Mouse (Mus musculus) thymus, postnatal 25 days (tissue): Measurements from ENCODE around the gene Olfr713.

ENCODE experiments used
- DNase-seq: peaks from one replicate; pipeline ENCODE4 v3.0.0; 2022

Gene Olfr713

GRCm38 (mm10) chr7:107030874-107031273, at the start of gene Olfr713:
Gene Olfr713, plus strand, starts transcription at chr7:107031174.
- DNase-seq: no peak

- no peak for DNase-seq
These were observed 45.7 kb upstream of the Olfr713 start for GRCm38 (mm10) chr7:106985236-106985635.

- no peak for DNase-seq
These were observed 30.2 kb upstream of the Olfr713 start for GRCm38 (mm10) chr7:107000798-107001197.

- no peak for DNase-seq
These were observed 26.8 kb upstream of the Olfr713 start for GRCm38 (mm10) chr7:107004169-107004568.

GRCm38 (mm10) chr7:107005972-107006371, 25.0 kb upstream of the Olfr713 start, which contains the start of gene Olfr2:
Gene Olfr2, minus strand, starts transcription at chr7:107006072.
- DNase-seq: no peak

GRCm38 (mm10) chr7:107039934-107040563, 9.1 kb downstream of the Olfr713 start:
- DNase-seq: no peak

GRCm38 (mm10) chr7:107043136-107043535, 12.2 kb downstream of the Olfr713 start:
- no peak for DNase-seq

- DNase-seq: no peak
These were observed 13.4 kb downstream of the Olfr713 start for GRCm38 (mm10) chr7:107044407-107044806.

GRCm38 (mm10) chr7:107045833-107046232, 14.9 kb downstream of the Olfr713 start:
- peak; percentile 13 for DNase-seq

- no peak for DNase-seq
These were observed 16.6 kb downstream of the Olfr713 start for GRCm38 (mm10) chr7:107047578-107047977.

- DNase-seq: no peak
These were observed 39.7 kb downstream of the Olfr713 start, which contains the start of gene Olfr714 for GRCm38 (mm10) chr7:107070681-107071080. Gene Olfr714, plus strand, starts transcription at chr7:107070981.
